Mouse (Mus musculus): ENCODE results near the gene Acnat1.
"Not testable (repeated sequence)": the region's sequence is repeated elsewhere in the genome, so short reads cannot be mapped to it uniquely, and the experiment has no call there.

Acnat1 gene

DNA sequence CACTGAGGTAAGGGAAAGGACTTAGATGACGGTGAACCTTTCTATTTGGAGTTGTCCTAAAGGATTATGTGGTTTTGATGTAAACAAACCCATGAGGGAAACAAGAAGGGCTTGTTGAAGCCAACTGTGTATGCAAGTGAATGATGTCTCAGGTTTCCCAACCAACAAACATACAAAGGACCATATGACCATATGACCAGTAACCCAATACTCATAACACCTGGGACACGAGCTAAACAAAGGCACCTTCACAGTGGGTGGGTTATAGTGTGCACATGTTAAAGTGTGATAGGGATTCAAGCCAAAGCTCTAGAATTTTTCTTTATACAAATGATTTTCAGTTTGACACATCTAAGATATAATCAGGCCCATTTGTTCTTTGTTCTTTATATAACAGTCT lies 17.5 kb downstream of the Acnat1 start:
- DNase-seq (ENCODE audit: low spot score in 2 of 2), result no peak

DNA sequence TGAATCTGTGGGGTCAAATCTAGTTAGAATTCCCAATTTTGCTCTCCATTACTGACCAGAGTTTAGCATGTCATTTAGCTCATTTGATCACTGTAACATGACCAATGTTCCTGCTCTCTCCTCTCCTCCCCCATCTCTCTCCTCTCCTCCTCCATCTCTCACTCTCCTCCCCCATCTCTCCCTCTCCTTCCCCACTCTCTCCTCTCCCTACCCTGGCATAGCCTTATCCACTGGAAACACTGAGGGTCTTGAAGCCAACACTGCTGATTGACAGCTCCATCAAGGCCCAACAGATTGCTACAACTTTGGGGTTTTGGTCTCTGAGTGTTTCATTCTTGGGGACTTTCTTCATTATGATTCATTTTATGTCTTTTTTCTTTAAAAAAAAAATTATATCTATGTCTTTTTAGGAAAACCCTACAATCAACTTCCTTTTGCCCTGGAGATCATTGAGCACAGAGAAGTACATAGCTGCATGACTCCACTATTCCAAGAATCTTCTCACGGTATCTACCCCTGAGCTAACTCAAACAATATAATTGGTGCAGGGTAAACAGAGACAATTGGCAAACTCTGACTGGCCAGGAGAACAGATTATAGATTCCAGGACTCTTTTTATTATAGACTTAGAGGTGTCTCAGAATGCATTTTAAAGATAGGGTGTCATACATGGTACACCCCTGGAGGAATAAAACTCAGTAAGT lies 21.7 kb downstream of the Acnat1 start:
- DNase-seq (ENCODE audit: low spot score in 2 of 2), result no peak

DNA sequence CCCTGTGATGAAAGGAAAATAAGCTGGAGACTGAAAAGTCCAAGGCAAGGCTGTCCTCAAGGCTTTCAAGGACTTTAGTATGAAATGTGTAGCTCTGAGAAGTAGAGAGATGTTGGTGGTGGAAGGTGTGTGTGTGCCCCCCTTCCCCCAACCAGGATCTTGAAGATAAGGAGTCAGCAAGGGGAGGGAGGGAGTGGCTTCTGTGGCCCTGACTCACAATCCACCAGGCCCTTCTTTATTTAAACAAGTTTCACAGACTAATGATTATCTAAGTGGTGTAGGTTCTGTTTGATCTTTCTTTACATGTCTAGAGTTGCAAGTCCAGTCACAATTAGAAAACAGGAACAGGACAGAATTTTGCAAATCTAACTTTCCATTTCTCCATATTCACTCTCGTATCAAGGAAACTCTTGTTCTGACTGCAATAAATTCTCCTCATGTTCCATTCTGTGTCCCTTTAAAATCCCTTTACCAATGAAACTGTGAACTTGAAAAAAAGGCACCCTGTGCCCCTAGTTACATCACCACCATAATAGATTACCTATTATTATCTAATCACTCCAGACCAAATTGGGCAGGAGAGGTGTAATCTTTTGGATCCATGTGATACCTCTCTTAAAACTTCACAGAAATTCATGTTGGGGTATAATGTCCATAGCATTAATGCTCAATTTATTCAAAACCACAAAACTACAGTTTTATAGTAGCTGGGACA lies 22.4 kb downstream of the Acnat1 start:
- DNase-seq (ENCODE audit: low spot score in 2 of 2), result not testable (repeated sequence)

DNA sequence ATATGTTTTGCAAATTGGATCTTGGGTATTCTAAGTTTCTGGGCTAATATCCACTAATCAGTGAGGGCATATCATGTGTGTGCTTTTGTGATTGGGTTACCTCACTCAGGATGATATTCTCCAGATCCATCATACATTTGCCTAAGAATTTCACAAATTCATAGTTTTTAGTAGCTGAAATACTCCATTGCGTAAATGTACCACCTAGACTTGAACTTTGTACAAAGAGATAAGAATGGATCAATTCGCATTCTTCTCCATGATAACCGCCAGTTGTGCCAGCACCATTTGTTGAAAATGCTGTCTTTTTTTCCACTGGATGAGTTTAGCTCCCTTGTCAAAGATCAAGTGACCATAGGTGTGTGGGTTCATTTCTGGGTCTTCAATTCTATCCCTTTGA lies 36.7 kb downstream of the Acnat1 start:
- DNase-seq (ENCODE audit: low spot score in 2 of 2), result not testable (repeated sequence)

DNA sequence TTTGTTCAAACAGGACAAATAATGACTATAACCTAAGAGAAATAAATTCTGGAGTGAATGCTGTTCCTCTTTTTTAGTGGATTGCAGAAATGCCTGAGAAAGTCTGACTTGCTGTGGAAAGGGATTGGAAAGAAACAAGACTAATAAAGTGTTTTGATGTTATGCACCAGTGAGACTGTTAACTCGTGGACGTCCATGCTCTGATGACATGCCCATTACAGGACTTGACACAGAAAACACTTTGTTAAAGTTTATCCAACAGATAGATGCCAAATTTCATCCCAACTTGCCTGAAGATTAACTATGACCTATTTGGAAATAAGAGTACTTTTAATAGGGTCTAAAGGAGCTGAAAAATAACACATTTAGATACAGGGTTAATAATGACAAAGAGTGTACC lies 63.6 kb downstream of the Acnat1 start:
- not testable (repeated sequence) for DNase-seq (ENCODE audit: low spot score in 2 of 2)

DNA sequence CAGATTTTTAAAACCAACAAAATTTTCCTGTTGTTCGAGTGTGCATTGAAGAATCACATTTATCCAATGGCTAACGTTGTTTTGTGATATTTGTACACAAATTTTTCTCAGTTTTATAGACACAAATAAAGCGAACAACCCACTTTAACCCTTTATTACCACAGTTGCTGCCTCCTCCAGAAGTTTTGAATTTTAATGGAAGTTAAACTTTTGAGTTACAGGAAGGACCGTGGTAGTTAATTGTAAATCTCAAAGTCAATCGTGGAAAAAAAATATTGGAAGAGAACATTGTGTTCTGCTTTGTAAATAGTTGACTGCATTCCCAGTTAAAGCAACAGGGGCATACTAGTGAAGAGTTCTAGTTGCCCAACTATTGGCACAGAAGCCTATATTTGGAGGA lies 65.8 kb downstream of the Acnat1 start, which contains the start of gene Acnat2:
Gene Acnat2, minus strand, starts transcription at position 195 of the 400 bp plus-strand sequence.
- DNase-seq (ENCODE audit: low spot score in 2 of 2), result not testable (repeated sequence)
